Mouse (Mus musculus) heart, embryonic 12.5 days (tissue): ENCODE results near the gene Npdc1. TPM values are rescaled to one million over a fixed set of nuclear protein-coding genes. Genes with fewer than 3 reads are reported as not detected.
A peak's percentile ranks its signal among the peaks of the same experiment; 100 is the strongest.

ENCODE experiments used
- ATAC-seq: fragments of 200-750 bp; cut with Nextera tagmentation; 2 replicates; pipeline ENCODE4 v1.8.0; 2017; ENCODE audit warnings: moderate TSS enrichment, moderate library complexity; ENCODE audit not compliant: insufficient number of reproducible peaks, low FRiP score
- H3K27ac ChIP-seq: fragments of 300-500 bp; sonication (generic); 2 replicates; pipeline ENCODE4 v1.5.1; 2016; ENCODE audit warnings: mild to moderate bottlenecking, moderate library complexity; ENCODE audit not compliant: poor library complexity, severe bottlenecking
- H3K27me3 ChIP-seq: fragments of 300-500 bp; sonication (generic); replicated peaks from 2 replicates; pipeline ENCODE4 v1.6.1; 2016; ENCODE audit warnings: mild to moderate bottlenecking, moderate library complexity
- H3K36me3 ChIP-seq: fragments of 300-500 bp; sonication (generic); 2 replicates; pipeline ENCODE4 v1.6.1; 2016; ENCODE audit warnings: mild to moderate bottlenecking, moderate library complexity
- H3K4me1 ChIP-seq: fragments of 300-500 bp; sonication (generic); replicated peaks from 2 replicates; pipeline ENCODE4 v1.6.1; 2016; ENCODE audit warnings: mild to moderate bottlenecking
- H3K4me2 ChIP-seq: fragments of 300-500 bp; sonication (generic); 2 replicates; pipeline ENCODE4 v1.6.1; 2016; ENCODE audit warnings: mild to moderate bottlenecking, moderate library complexity
- H3K4me3 ChIP-seq: fragments of 300-500 bp; sonication (generic); 2 replicates; pipeline ENCODE4 v1.5.1; 2016; ENCODE audit warnings: mild to moderate bottlenecking
- H3K9ac ChIP-seq: fragments of 300-500 bp; sonication (generic); 2 replicates; pipeline ENCODE4 v1.6.1; 2016; ENCODE audit warnings: mild to moderate bottlenecking, moderate library complexity
- H3K9me3 ChIP-seq: fragments of 300-500 bp; sonication (generic); replicated peaks from 2 replicates; pipeline ENCODE4 v1.6.1; 2016; ENCODE audit warnings: mild to moderate bottlenecking, moderate library complexity
- WGBS: fragments of 180-500 bp; shearing (Covaris S2); methylation state at CpG from one replicate; pipeline ENCODE4 v1.1.7; 2016; 5-methylcytosine and 5-hydroxymethylcytosine counted together
- polyA plus RNA-seq: library from polyadenylated mRNA; unstranded; fragments of >200 nt; fragmentation: Nextera tagmentation; extraction: Ambion mirVana; gene quantifications from 2 replicates; pipeline ENCODE4 v1.2.1, GENCODE M21; 2016

Npdc1 gene
- polyA plus RNA-seq, 1 experiment from 2014 or later, result 22.4 TPM

DNA sequence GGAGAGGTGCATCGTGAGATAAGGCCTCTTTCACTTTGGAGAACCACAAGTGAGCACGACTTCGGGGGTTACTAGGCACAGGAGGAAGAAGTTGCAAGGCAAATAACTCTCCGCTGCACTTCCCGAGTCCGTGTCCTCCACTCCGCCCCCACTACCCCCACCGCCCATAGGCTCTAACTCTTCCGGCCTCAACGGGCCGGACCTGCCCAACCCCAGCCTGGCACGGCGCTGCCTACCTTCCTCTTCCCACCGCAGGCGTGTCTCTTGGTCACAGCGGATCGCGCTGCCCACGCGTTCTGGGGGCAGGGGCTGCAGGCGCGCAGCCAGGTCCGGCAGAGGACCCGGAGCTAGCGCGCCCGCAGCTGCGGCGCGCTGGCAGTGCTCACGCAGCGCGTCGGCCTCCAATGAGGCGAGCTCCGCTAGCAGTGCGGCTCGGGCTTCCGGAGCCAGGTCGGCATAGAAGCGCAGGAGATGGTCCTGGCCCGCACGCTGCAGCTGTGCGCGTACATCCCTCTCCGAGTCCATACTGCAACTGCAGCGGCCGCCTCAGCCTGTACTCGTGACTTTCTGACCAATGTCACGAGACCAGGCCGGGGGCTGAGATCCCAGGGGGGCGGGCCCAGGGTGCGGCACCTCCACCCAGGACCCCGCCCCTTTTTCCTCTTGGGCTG, 33.9 kb upstream of the Npdc1 start, which contains the start of gene Uap1l1:
Gene Uap1l1, minus strand, starts transcription at position 592 of the 671 bp plus-strand sequence.
- WGBS, result under 1% methylated on average over 46 of the region's 54 CpGs
- Histone ChIP-seq H3K9me3 (no peaks in the 10 kb centered on the region), H3K27ac (no peak within 1 kb of the TSS), H3K4me3 (peak within 1 kb of the TSS; percentile 67), H3K9ac (peak within 1 kb of the TSS; percentile 77), H3K27me3 (peaks cover 44% of the 10 kb centered on the region), H3K36me3 (0 out of 2 replicates have a peak, but pooled peaks cover 6% of the 10 kb centered on the region), H3K4me2 (peak within 1 kb of the TSS; percentile 99), H3K4me1 (peaks cover 4% of the 10 kb centered on the region; the same call in 1 of the 2 replicates)
- peak; percentile 84 for ATAC-seq

DNA sequence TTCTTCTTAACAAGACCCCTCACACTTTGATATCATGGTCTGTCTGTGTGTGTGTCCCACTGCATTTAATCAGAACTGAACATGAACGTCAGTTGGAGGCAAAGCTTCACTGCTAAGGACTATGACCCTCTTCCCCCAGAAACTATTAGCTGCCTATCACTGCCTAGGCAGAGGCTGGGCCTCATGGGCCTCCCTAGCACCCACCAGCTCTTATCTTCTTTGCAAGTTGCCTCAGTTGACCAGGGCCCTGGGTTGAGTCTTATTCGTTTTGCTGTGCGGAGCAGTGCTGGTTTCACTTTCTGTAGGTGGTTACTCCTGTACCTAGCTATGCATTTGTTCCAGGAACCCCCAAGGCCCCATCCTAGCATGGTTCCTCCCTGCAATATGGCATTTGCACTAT, 29.2 kb upstream of the Npdc1 start:
- no peak for ATAC-seq
- no peak overlapping the region for H3K27ac ChIP-seq
- no peak overlapping the region for H3K4me2 ChIP-seq
- H3K4me3 ChIP-seq, result no peak overlapping the region
- peaks cover 30% of the 10 kb centered on the region for H3K27me3 ChIP-seq
- H3K9me3 ChIP-seq, result no peaks in the 10 kb centered on the region
- peaks cover 27% of the 10 kb centered on the region for H3K4me1 ChIP-seq
- H3K36me3 ChIP-seq, result no peaks in the 10 kb centered on the region
- WGBS, result 71% methylated on average over 3 of the region's 3 CpGs
- no peak overlapping the region for H3K9ac ChIP-seq

DNA sequence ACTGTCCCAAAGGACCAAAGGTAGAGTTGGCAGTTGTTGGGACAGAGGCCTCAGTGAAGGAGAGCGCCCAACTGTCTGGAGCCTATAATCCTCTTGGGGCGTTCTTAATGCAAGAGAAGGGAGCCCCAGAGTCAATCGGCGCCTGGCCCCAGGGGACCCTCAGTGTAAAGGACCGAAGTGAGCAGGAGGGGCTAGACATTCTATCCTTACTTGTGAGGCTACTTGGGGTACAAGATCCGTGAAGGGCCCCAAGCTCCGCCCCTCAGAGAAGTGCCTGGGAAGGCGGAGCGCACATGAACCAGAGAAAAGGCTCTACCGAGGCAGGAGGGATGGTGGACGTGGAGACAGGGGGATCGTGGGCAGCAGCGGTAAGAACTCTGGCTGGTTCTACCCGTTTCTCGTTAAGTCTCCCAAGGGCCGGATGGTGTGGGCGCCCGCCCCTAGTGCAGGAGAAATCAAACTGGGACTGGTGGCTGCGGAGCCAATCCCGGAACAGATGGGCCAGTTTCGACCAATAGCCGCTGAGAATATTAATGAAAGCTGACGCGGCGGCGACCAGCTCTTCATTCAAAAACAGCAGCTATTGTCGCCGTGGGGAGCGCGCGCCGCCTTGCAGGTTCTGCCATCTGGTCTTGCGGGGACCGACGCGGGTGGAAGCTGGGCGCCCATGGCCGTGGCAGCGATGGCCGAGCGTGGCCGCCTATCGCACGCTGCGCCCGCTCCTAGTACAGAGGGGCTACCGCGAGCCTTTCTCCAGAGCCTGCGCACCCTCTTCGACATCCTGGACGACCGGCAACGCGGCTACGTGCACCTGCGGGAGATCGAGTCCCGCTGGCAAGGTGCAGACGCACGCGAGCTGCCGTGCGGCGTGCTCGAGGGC, 27.1 kb upstream of the Npdc1 start, which contains the start of gene Sapcd2:
Gene Sapcd2, plus strand, starts transcription at position 558 of the 880 bp plus-strand sequence.
- peaks cover 15% of the 10 kb centered on the region for H3K36me3 ChIP-seq
- peak within 1 kb of the TSS; percentile 61 for H3K27ac ChIP-seq
- peak; percentile 90 for ATAC-seq
- H3K9me3 ChIP-seq, result no peaks in the 10 kb centered on the region
- peaks cover 23% of the 10 kb centered on the region for H3K27me3 ChIP-seq
- H3K4me3 ChIP-seq, result peak within 1 kb of the TSS; percentile 58
- H3K4me2 ChIP-seq, result peak within 1 kb of the TSS; percentile 92
- H3K9ac ChIP-seq, result peak within 1 kb of the TSS; percentile 75
- 1% methylated on average over 65 of the region's 65 CpGs for WGBS
- H3K4me1 ChIP-seq, result peaks cover 23% of the 10 kb centered on the region

DNA sequence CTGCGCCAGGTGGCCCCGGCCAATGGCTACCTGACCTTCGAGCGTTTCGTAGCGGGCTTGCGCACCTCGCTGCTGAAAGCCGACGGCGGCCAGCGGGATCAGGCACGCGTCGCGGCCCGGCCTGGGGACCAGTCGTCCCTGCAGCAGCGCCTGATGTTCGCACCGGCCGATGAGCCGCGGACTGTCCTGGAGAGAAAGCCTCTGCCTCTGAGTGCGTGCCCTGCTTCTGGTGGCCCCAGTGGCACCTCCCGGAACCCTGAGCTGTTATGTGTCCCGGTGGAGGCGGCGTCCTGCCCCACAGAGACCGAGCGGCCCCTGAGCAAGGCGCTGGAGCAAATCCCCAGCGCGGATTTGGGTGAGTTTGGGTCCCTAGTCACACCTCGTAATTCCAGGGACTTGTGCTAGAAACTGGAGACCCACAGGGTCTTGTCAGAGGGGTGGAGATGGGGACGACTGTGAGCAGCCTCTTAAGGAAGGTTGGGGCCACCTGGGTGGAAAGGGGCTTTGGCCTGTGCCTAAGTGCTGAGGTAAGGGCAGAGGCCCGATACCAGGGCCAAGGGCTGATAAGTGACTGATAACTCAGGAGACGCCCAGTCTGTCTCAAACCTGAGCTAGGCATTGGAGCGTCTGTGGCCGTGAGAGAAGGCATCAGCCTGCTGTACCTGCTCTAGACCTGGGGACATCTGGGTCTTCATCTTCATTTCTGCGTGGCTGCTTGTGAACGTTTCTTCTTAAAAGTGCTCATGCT, 26.3 kb upstream of the Npdc1 start:
- H3K4me1 ChIP-seq, result peaks cover 23% of the 10 kb centered on the region
- H3K9me3 ChIP-seq, result no peaks in the 10 kb centered on the region
- peak overlapping the region; percentile 92 for H3K4me2 ChIP-seq
- peak overlapping the region; percentile 69 for H3K9ac ChIP-seq
- ATAC-seq, result 0 out of 2 replicates have a peak, but pooled peaks have one; percentile 5
- H3K36me3 ChIP-seq, result peaks cover 21% of the 10 kb centered on the region
- WGBS, result 2% methylated on average over 42 of the region's 42 CpGs
- no peak overlapping the region for H3K27ac ChIP-seq
- H3K27me3 ChIP-seq, result peaks cover 23% of the 10 kb centered on the region
- peak overlapping the region; percentile 58 for H3K4me3 ChIP-seq

DNA sequence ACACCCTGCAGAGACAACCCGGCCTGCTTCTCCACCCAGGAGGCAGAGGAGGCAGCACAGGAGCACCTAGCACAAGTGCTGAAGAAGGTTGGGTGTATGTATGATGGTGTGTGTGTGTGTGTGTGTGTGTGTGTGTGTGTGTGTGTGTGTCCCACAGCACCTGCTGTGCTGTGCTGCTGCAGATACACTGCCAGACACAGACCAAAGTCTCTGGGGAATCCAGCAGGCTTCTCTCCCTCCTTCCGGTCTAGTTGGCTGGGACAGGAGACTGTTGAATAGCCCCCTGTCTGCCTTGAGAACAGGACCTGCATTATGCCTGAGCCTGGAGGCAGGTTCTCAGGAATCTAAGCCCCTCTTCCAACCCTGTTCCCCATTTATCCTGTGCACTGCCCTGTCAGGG, 25.7 kb upstream of the Npdc1 start:
- H3K4me2 ChIP-seq, result peak overlapping the region; percentile 92
- ATAC-seq, result no peak
- H3K4me1 ChIP-seq, result peaks cover 23% of the 10 kb centered on the region
- 39% methylated on average over 2 of the region's 2 CpGs for WGBS
- H3K27ac ChIP-seq, result no peak overlapping the region
- peaks cover 23% of the 10 kb centered on the region for H3K27me3 ChIP-seq
- H3K9me3 ChIP-seq, result no peaks in the 10 kb centered on the region
- peak overlapping the region; percentile 58 for H3K4me3 ChIP-seq
- H3K36me3 ChIP-seq, result peaks cover 22% of the 10 kb centered on the region
- H3K9ac ChIP-seq, result peak overlapping the region; percentile 69

DNA sequence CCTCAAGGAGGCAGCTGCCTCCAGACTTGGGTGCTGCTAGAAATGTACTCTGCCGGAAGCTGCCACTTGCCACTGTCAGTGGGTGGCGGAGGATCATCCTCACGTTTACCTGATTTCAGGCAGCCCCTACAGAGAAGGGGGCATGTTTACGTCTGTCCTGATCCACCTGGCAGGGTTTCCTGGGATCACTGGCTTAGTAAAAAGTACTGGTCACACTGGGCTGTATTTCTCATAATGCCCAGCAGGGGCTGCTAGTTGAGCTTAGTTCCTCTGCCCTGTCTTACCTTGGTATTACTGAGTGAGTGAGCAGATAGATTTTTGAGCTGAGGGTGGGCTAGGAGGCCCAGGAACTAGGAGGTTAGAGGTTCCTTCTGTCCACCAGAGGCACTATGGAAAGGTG, 22.6 kb upstream of the Npdc1 start:
- WGBS, result 57% methylated on average over 4 of the region's 4 CpGs
- H3K27me3 ChIP-seq, result peaks cover 11% of the 10 kb centered on the region
- no peaks in the 10 kb centered on the region for H3K9me3 ChIP-seq
- H3K9ac ChIP-seq, result no peak overlapping the region
- no peak overlapping the region for H3K4me3 ChIP-seq
- H3K4me1 ChIP-seq, result peaks cover 22% of the 10 kb centered on the region
- no peak overlapping the region for H3K4me2 ChIP-seq
- ATAC-seq, result no peak
- peaks cover 22% of the 10 kb centered on the region for H3K36me3 ChIP-seq
- H3K27ac ChIP-seq, result no peak overlapping the region

GRCm38 (mm10) chr2:25384492-25384891, 14.7 kb upstream of the Npdc1 start:
- Histone ChIP-seq H3K9ac (no peak overlapping the region), H3K4me3 (no peak overlapping the region), H3K9me3 (no peaks in the 10 kb centered on the region), H3K27ac (no peak overlapping the region), H3K27me3 (peaks cover 29% of the 10 kb centered on the region), H3K36me3 (no peaks in the 10 kb centered on the region), H3K4me2 (no peak overlapping the region), H3K4me1 (no peaks in the 10 kb centered on the region)
- no peak for ATAC-seq
- 53% methylated on average over 5 of the region's 5 CpGs for WGBS

GRCm38 (mm10) chr2:25391266-25391665, 7.9 kb upstream of the Npdc1 start:
- peaks cover 54% of the 10 kb centered on the region for H3K27me3 ChIP-seq
- no peak overlapping the region for H3K9ac ChIP-seq
- H3K27ac ChIP-seq, result no peak overlapping the region
- no peak overlapping the region for H3K4me2 ChIP-seq
- no peaks in the 10 kb centered on the region for H3K36me3 ChIP-seq
- no peak for ATAC-seq
- H3K9me3 ChIP-seq, result no peaks in the 10 kb centered on the region
- no peak overlapping the region for H3K4me3 ChIP-seq
- H3K4me1 ChIP-seq, result peaks cover 21% of the 10 kb centered on the region
- WGBS, result 54% methylated on average over 5 of the region's 5 CpGs

DNA sequence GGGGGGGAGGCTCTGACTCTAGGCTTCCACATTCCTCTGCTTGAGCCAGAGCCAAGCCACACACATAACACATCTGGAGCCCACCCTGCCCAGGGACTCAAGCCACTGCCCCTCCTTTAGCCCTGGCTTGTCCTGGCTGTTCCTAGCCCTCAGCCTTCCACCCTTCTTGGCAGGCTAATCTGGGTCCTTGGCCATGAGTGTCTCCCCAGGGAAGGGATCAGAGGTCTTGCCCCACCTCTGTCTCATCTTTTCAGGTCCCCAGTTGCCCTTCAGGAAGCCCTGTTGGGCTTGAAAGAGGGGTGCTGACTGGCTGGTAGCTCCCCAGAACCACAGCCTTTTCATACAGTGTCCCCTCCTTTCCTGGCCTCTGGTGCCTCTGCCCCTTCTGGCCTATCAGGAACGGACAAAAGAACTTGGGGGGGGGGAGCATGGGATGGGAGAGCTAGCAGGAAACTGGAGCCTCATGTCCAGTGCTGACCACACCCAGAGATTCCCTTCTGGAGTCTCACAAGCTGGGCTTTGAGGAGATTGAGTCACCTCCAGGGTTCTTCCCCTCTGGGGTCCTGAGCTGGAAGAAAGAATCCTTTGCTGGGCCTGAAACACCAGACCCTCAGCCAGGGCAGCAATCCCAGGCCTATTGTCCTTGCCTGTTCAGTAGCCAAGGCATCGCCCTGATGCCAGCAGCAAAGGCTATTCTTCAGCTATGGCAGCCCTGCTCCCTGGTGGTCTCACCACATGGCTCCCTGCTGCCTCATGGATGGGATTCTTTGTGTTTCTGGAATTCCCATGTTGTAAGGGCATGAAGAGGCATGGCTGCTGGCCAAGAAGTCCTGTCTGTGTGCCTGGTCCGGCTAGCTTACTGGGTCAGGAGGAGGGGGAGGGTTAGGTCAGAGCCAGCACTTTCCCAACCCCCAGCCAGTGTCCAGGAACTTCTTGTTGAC, 4.6 kb upstream of the Npdc1 start:
- 42% methylated on average over 3 of the region's 3 CpGs for WGBS
- H3K9ac ChIP-seq, result no peak overlapping the region
- peaks cover 22% of the 10 kb centered on the region for H3K4me1 ChIP-seq
- no peak overlapping the region for H3K4me2 ChIP-seq
- H3K27me3 ChIP-seq, result peaks cover 75% of the 10 kb centered on the region
- H3K9me3 ChIP-seq, result no peaks in the 10 kb centered on the region
- no peak overlapping the region for H3K27ac ChIP-seq
- H3K36me3 ChIP-seq, result no peaks in the 10 kb centered on the region
- H3K4me3 ChIP-seq, result no peak overlapping the region
- ATAC-seq, result peak; percentile 43; the same call in 1 of the 2 replicates
